Mouse (Mus musculus): ENCODE data around the gene Fasn.

The Fasn gene

DNA sequence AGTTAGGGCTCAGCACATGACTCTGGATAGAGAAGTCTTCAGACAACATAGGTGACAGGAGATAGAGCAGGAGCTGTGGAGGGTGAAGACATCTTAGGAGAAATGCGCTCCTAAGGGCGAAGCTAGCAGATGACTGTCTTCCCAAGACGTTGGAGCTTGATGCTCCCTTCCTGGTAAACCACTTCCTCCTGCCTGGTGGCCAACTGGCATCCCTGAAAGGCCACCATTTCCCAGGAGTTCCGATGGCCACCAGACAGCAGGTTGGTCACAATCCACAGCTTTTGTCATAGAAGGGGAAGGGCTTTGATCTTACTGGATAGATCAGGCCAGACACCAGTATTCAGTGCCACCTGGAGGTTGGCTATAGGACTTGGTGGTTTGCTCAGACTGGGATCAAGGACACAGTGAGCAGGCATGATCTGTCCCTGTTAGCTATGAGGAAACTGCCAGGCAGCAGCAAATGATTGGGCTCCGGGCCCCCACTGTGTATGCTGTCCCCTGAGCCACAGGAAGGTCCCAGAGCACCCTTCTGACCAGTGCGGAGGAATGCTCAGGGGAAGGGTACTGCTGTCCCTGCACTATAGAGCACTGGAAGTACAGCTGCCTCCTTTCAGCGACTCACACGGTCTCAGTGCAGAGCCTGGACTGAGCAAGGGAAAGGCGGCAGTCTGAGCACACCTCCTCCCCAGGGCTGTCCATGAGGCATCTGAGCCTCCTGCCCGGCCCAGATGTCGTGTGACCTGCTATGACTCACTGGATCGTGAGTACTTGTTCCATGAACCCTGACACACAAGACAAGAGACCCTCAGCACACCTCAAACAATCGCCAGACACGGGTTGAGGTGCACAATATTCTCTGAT is 62.3 kb downstream of the Fasn start:
- DNase-seq (ENCODE audit: low spot score in 2 of 2): no peak

DNA sequence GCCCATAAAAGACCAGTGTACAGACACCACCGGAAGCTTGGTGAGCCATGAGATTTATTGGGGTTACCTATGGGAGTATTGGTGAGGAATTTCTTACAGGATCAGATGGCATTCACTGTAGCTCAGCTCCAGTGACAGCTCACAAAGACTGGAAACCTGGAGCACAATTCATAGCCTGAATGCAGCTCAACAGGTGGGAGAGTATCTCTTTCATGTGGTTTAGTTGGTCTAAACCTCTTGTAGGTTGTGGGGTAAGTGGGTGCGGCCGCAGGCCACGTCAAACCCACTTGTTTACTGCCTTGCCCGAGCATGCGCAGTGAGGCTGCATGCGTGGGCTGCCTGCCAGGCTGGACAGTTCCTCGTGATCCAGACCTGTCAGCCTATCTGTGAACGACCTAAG is 64.1 kb downstream of the Fasn start:
- no peak for DNase-seq (ENCODE audit: low spot score in 2 of 2)

Data from heart, adult 9 months (tissue).